Mouse (Mus musculus) hindbrain, embryonic 11.5 days (tissue): ENCODE results near the gene Ift122. TPM values are rescaled to one million over a fixed set of nuclear protein-coding genes. Genes with fewer than 3 reads are reported as not detected.
A peak's percentile ranks its signal among the peaks of the same experiment; 100 is the strongest.
"Not testable (repeated sequence)": the region's sequence is repeated elsewhere in the genome, so short reads cannot be mapped to it uniquely, and the experiment has no call there.

ENCODE experiments used
- ATAC-seq: fragments of 200-750 bp; cut with Nextera tagmentation; 2 replicates; pipeline ENCODE4 v1.8.0; 2017; ENCODE audit warnings: mild to moderate bottlenecking, moderate TSS enrichment, moderate library complexity; ENCODE audit not compliant: low FRiP score
- DNase-seq: peaks from one replicate; pipeline ENCODE4 v3.0.0-alpha.2; 2015; ENCODE audit warnings: low spot score
- H3K27ac ChIP-seq: fragments of 300-500 bp; sonication (generic); 2 replicates; pipeline ENCODE4 v1.5.1; 2014; ENCODE audit warnings: mild to moderate bottlenecking, low read depth, low read length
- H3K27me3 ChIP-seq: fragments of 300-500 bp; sonication (generic); 2 replicates; pipeline ENCODE4 v1.6.1; 2014; ENCODE audit warnings: mild to moderate bottlenecking, low read length, moderate library complexity, mixed read lengths; ENCODE audit not compliant: control insufficient read depth, insufficient read depth
- H3K36me3 ChIP-seq: fragments of 300-500 bp; sonication (generic); 2 replicates; pipeline ENCODE4 v1.6.1; 2014; ENCODE audit warnings: mild to moderate bottlenecking, low read length, moderate library complexity, mixed read lengths; ENCODE audit not compliant: control insufficient read depth, insufficient read depth
- H3K4me1 ChIP-seq: fragments of 300-500 bp; sonication (generic); replicated peaks from 2 replicates; pipeline ENCODE4 v1.6.1; 2014; ENCODE audit warnings: low read length, mixed read lengths; ENCODE audit not compliant: control insufficient read depth, insufficient read depth
- H3K4me2 ChIP-seq: fragments of 300-500 bp; sonication (generic); replicated peaks from 2 replicates; pipeline ENCODE4 v1.6.1; 2014; ENCODE audit warnings: mild to moderate bottlenecking, low read depth, low read length
- H3K4me3 ChIP-seq: fragments of 300-500 bp; sonication (generic); 2 replicates; pipeline ENCODE4 v1.5.1; 2014; ENCODE audit warnings: low read depth, low read length
- H3K9ac ChIP-seq: fragments of 300-500 bp; sonication (generic); 2 replicates; pipeline ENCODE4 v1.6.1; 2014; ENCODE audit warnings: low read depth, low read length
- H3K9me3 ChIP-seq: fragments of 300-500 bp; sonication (generic); 2 replicates; pipeline ENCODE4 v1.6.1; 2016; ENCODE audit warnings: low read length; ENCODE audit not compliant: control insufficient read depth
- WGBS: fragments of 180-500 bp; shearing (Covaris S2); extraction: QIAGEN DNeasy Blood & Tissue Kit; methylation state at CpG from one replicate; pipeline ENCODE4 v1.1.7; 2014; 5-methylcytosine and 5-hydroxymethylcytosine counted together
- polyA plus RNA-seq: library from polyadenylated mRNA; unstranded; fragments of >200 nt; fragmentation: Nextera tagmentation; extraction: Ambion mirVana; gene quantifications from 2 replicates; pipeline ENCODE4 v1.2.1, GENCODE M21; 2014

Ift122 gene
- polyA plus RNA-seq, 1 experiment from 2014 or later, result 22.5 TPM

GRCm38 (mm10) chr6:115814104-115814503, 39.2 kb upstream of the Ift122 start:
- WGBS, result 31% methylated on average over 4 of the region's 4 CpGs
- 0 out of 2 replicates have a peak, but pooled peaks have one; percentile 18 for ATAC-seq

GRCm38 (mm10) chr6:115815041-115815440, 38.2 kb upstream of the Ift122 start:
- DNase-seq (no peak), ATAC-seq (no peak)
- H3K27ac ChIP-seq, result no peak overlapping the region
- no peak overlapping the region for H3K4me2 ChIP-seq
- WGBS, result 77% methylated on average over 4 of the region's 4 CpGs
- H3K4me1 ChIP-seq, result no peaks in the 10 kb centered on the region
- H3K4me3 ChIP-seq, result no peak overlapping the region
- H3K9ac ChIP-seq, result no peak overlapping the region
- H3K9me3 ChIP-seq, result no peaks in the 10 kb centered on the region
- no peaks in the 10 kb centered on the region for H3K36me3 ChIP-seq
- no peaks in the 10 kb centered on the region for H3K27me3 ChIP-seq

More at GRCm38 (mm10) chr6:115814104-115814503, 39.2 kb upstream of the Ift122 start:
- Histone ChIP-seq H3K4me3 (no peak overlapping the region), H3K36me3 (no peaks in the 10 kb centered on the region), H3K27ac (no peak overlapping the region), H3K9ac (no peak overlapping the region; the same call in 1 of the 2 replicates), H3K4me1 (no peaks in the 10 kb centered on the region), H3K4me2 (no peak overlapping the region), H3K27me3 (no peaks in the 10 kb centered on the region), H3K9me3 (no peaks in the 10 kb centered on the region)
- DNase-seq, result peak; percentile 64

GRCm38 (mm10) chr6:115818129-115818528, 35.1 kb upstream of the Ift122 start:
- Histone ChIP-seq H3K27ac (no peak overlapping the region), H3K9me3 (no peaks in the 10 kb centered on the region), H3K4me1 (no peaks in the 10 kb centered on the region), H3K9ac (no peak overlapping the region), H3K27me3 (no peaks in the 10 kb centered on the region), H3K36me3 (no peaks in the 10 kb centered on the region), H3K4me3 (no peak overlapping the region), H3K4me2 (no peak overlapping the region)
- DNase-seq (no peak), ATAC-seq (no peak)
- WGBS, result 70% methylated on average over 2 of the region's 2 CpGs

- ATAC-seq (no peak), DNase-seq (no peak)
- Histone ChIP-seq H3K36me3 (no peaks in the 10 kb centered on the region), H3K4me1 (no peaks in the 10 kb centered on the region), H3K4me3 (no peak overlapping the region), H3K9me3 (no peaks in the 10 kb centered on the region), H3K9ac (no peak overlapping the region), H3K27ac (no peak overlapping the region), H3K27me3 (no peaks in the 10 kb centered on the region), H3K4me2 (no peak overlapping the region)
- WGBS, result 89% methylated on average over 8 of the region's 8 CpGs
Measured at GRCm38 (mm10) chr6:115821216-115821993, 31.9 kb upstream of the Ift122 start.

- H3K4me1 ChIP-seq, H3K27ac ChIP-seq, H3K4me2 ChIP-seq, H3K4me3 ChIP-seq, H3K36me3 ChIP-seq, H3K27me3 ChIP-seq, H3K9ac ChIP-seq, H3K9me3 ChIP-seq: not testable (repeated sequence)
- DNase-seq (peak; percentile 85), ATAC-seq (peak; percentile 92)
- WGBS, result 1% methylated on average over 4 of the region's 11 CpGs
Measured at GRCm38 (mm10) chr6:115823850-115824464, 29.3 kb upstream of the Ift122 start.

- Histone ChIP-seq H3K36me3 (no peaks in the 10 kb centered on the region), H3K4me3 (no peak overlapping the region), H3K9me3 (no peaks in the 10 kb centered on the region), H3K4me1 (no peaks in the 10 kb centered on the region), H3K4me2 (no peak overlapping the region), H3K27me3 (no peaks in the 10 kb centered on the region), H3K27ac (no peak overlapping the region), H3K9ac (no peak overlapping the region)
- DNase-seq, result no peak
- no peak for ATAC-seq
- 85% methylated on average over 6 of the region's 6 CpGs for WGBS
Measured at GRCm38 (mm10) chr6:115830779-115831601, 22.3 kb upstream of the Ift122 start.

- no peaks in the 10 kb centered on the region for H3K9me3 ChIP-seq
- no peak overlapping the region for H3K9ac ChIP-seq
- H3K4me3 ChIP-seq, result no peak overlapping the region
- no peaks in the 10 kb centered on the region for H3K4me1 ChIP-seq
- 83% methylated on average over 2 of the region's 2 CpGs for WGBS
- no peak overlapping the region for H3K4me2 ChIP-seq
- ATAC-seq (no peak), DNase-seq (no peak)
- H3K27ac ChIP-seq, result no peak overlapping the region
- H3K36me3 ChIP-seq, result no peaks in the 10 kb centered on the region
- H3K27me3 ChIP-seq, result no peaks in the 10 kb centered on the region
Measured at GRCm38 (mm10) chr6:115832152-115832850, 21.0 kb upstream of the Ift122 start.

GRCm38 (mm10) chr6:115833861-115834260, 19.4 kb upstream of the Ift122 start:
- H3K9me3 ChIP-seq, result no peaks in the 10 kb centered on the region
- 0 out of 2 replicates have a peak, but pooled peaks cover 3% of the 10 kb centered on the region for H3K4me1 ChIP-seq
- H3K36me3 ChIP-seq, result no peaks in the 10 kb centered on the region
- ATAC-seq (no peak), DNase-seq (no peak)
- no peaks in the 10 kb centered on the region for H3K27me3 ChIP-seq
- H3K4me3 ChIP-seq, result no peak overlapping the region
- H3K27ac ChIP-seq, result no peak overlapping the region
- H3K4me2 ChIP-seq, result no peak overlapping the region
- H3K9ac ChIP-seq, result no peak overlapping the region
